Mouse (Mus musculus): ENCODE measurements around the gene Usb1.

GRCm38 (mm10) chr8:95358550-95359411, 26.7 kb downstream of the Usb1 start:
- TF ChIP-seq CTCF (IDR thresholded peaks at IDR 0.05; ENCODE audit: low read depth, low read length) (no peak), POLR2A (IDR thresholded peaks at IDR 0.05; ENCODE audit: borderline replicate concordance, low read depth, low read length) (no peak)

All from bone marrow macrophage, adult 2 months (primary cell).